Comparison of ENCODE assay signal across 26 mouse cellular contexts in genomic region chr7:24419579-24419978, GRCm38 (mm10). TPM values are rescaled to one million over a fixed set of nuclear protein-coding genes. Genes with fewer than 3 reads are reported as not detected.
DNase-seq lines count a peak whose midpoint lies in the region; ATAC-seq lines count a peak whose summit lies in the region.
"Had no signal": no experiment of that assay in that cellular context is flagged by ENCODE, and none has a peak within 500 bp of the region (broad histone marks: within the 10 kb centered on the region; RNA-seq: fewer than 3 reads in every experiment).

No protein-coding gene starts in this region.

- no peaks in the 10 kb centered on the region for H3K27me3 ChIP-seq in forebrain, embryonic 11.5 days (ENCODE audit: control insufficient read depth, insufficient read depth, low read length)
- H3K27me3 ChIP-seq in forebrain, embryonic 16.5 days (replicated peaks; ENCODE audit: control insufficient read depth, insufficient read depth, low read length): no peaks in the 10 kb centered on the region
- no peaks in the 10 kb centered on the region for H3K27me3 ChIP-seq in midbrain, embryonic 10.5 days (ENCODE audit: low read depth, poor library complexity, severe bottlenecking)
- no peaks in the 10 kb centered on the region for H3K27me3 ChIP-seq in midbrain, embryonic 14.5 days (ENCODE audit: control insufficient read depth, insufficient read depth, low read length)
- H3K27me3 ChIP-seq in embryonic facial prominence, embryonic 10.5 days (replicated peaks; ENCODE audit: low read depth, poor library complexity, severe bottlenecking): no peaks in the 10 kb centered on the region
- H3K27me3 ChIP-seq in midbrain, embryonic 13.5 days: no peaks in the 10 kb centered on the region
- H3K27me3 ChIP-seq: embryonic facial prominence, embryonic 13.5 days; limb, embryonic 15.5 days; stomach, embryonic 15.5 days had no signal

- no peak overlapping the region for H3K4me3 ChIP-seq in forebrain, embryonic 11.5 days (ENCODE audit: low read depth, low read length)
- no peak overlapping the region for H3K4me3 ChIP-seq in forebrain, embryonic 16.5 days (replicated peaks; ENCODE audit: low read length)
- H3K4me3 ChIP-seq in midbrain, embryonic 10.5 days: peak overlapping the region; percentile 16; the same call in 1 of the 2 replicates
- no peak overlapping the region for H3K4me3 ChIP-seq in midbrain, embryonic 14.5 days (replicated peaks; ENCODE audit: low read depth, low read length)
- H3K4me3 ChIP-seq in embryonic facial prominence, embryonic 10.5 days: no peak overlapping the region
- no peak overlapping the region for H3K4me3 ChIP-seq in midbrain, embryonic 13.5 days (replicated peaks)
- H3K4me3 ChIP-seq: embryonic facial prominence, embryonic 13.5 days; layer of hippocampus, adult 2 months; limb, embryonic 15.5 days; stomach, embryonic 15.5 days had no signal

- H3K9me3 ChIP-seq in forebrain, embryonic 11.5 days (ENCODE audit: control insufficient read depth, low read length): no peaks in the 10 kb centered on the region
- H3K9me3 ChIP-seq in forebrain, embryonic 16.5 days (ENCODE audit: control insufficient read depth, low read length): no peaks in the 10 kb centered on the region
- no peaks in the 10 kb centered on the region for H3K9me3 ChIP-seq in midbrain, embryonic 10.5 days (replicated peaks)
- H3K9me3 ChIP-seq in midbrain, embryonic 14.5 days (ENCODE audit: control insufficient read depth, low read length): no peaks in the 10 kb centered on the region
- no peaks in the 10 kb centered on the region for H3K9me3 ChIP-seq in embryonic facial prominence, embryonic 10.5 days
- H3K9me3 ChIP-seq in midbrain, embryonic 13.5 days: no peaks in the 10 kb centered on the region
- H3K9me3 ChIP-seq: embryonic facial prominence, embryonic 13.5 days; G1E; limb, embryonic 15.5 days; stomach, embryonic 15.5 days had no signal

- no peak overlapping the region for H3K4me2 ChIP-seq in forebrain, embryonic 11.5 days (ENCODE audit: low read depth, low read length, severe bottlenecking)
- H3K4me2 ChIP-seq in forebrain, embryonic 16.5 days (ENCODE audit: low read length): no peak overlapping the region
- H3K4me2 ChIP-seq in midbrain, embryonic 14.5 days (ENCODE audit: low read length): no peak overlapping the region
- no peak overlapping the region for H3K4me2 ChIP-seq in midbrain, embryonic 13.5 days (replicated peaks)
- H3K4me2 ChIP-seq: embryonic facial prominence, embryonic 13.5 days; limb, embryonic 15.5 days; stomach, embryonic 15.5 days had no signal

- WGBS in forebrain, embryonic 11.5 days: 46% methylated on average over 8 of the region's 8 CpGs
- 29% methylated on average over 8 of the region's 8 CpGs for WGBS in forebrain, embryonic 16.5 days
- 67% methylated on average over 8 of the region's 8 CpGs for WGBS in midbrain, embryonic 10.5 days
- WGBS in midbrain, embryonic 14.5 days: 18% methylated on average over 8 of the region's 8 CpGs
- 77% methylated on average over 8 of the region's 8 CpGs for WGBS in embryonic facial prominence, embryonic 10.5 days
- 36% methylated on average over 8 of the region's 8 CpGs for WGBS in midbrain, embryonic 13.5 days

- peaks cover 10% of the 10 kb centered on the region for H3K4me1 ChIP-seq in forebrain, embryonic 11.5 days (replicated peaks; ENCODE audit: control insufficient read depth, insufficient read depth, low read length)
- 0 out of 2 replicates have a peak, but pooled peaks cover 3% of the 10 kb centered on the region for H3K4me1 ChIP-seq in forebrain, embryonic 16.5 days (replicated peaks; ENCODE audit: control insufficient read depth, insufficient read depth, low read length)
- H3K4me1 ChIP-seq in midbrain, embryonic 10.5 days: peaks cover 56% of the 10 kb centered on the region
- H3K4me1 ChIP-seq in midbrain, embryonic 14.5 days (ENCODE audit: control insufficient read depth, insufficient read depth, low read length): peaks cover 15% of the 10 kb centered on the region; the same call in 1 of the 2 replicates
- peaks cover 18% of the 10 kb centered on the region for H3K4me1 ChIP-seq in embryonic facial prominence, embryonic 10.5 days
- peaks cover 32% of the 10 kb centered on the region for H3K4me1 ChIP-seq in midbrain, embryonic 13.5 days (replicated peaks)
- H3K4me1 ChIP-seq: embryonic facial prominence, embryonic 13.5 days; limb, embryonic 15.5 days; stomach, embryonic 15.5 days had no signal

- H3K36me3 ChIP-seq in forebrain, embryonic 11.5 days (ENCODE audit: control insufficient read depth, insufficient read depth, low read length): no peaks in the 10 kb centered on the region; the same call in 1 of the 2 replicates
- peaks cover 7% of the 10 kb centered on the region; the same call in 1 of the 2 replicates for H3K36me3 ChIP-seq in forebrain, embryonic 16.5 days (ENCODE audit: control insufficient read depth, insufficient read depth)
- peaks cover 65% of the 10 kb centered on the region for H3K36me3 ChIP-seq in midbrain, embryonic 10.5 days
- H3K36me3 ChIP-seq in midbrain, embryonic 14.5 days (ENCODE audit: control insufficient read depth, insufficient read depth, low read length): peaks cover 33% of the 10 kb centered on the region
- H3K36me3 ChIP-seq in embryonic facial prominence, embryonic 10.5 days (replicated peaks): peaks cover 59% of the 10 kb centered on the region
- H3K36me3 ChIP-seq in midbrain, embryonic 13.5 days: peaks cover 59% of the 10 kb centered on the region

- no peak for DNase-seq in forebrain, embryonic 11.5 days (ENCODE audit: low spot score)
- DNase-seq in midbrain, embryonic 10.5 days (ENCODE audit: low spot score): no peak
- no peak for DNase-seq in midbrain, embryonic 14.5 days
- DNase-seq in embryonic facial prominence, embryonic 10.5 days (ENCODE audit: low spot score): no peak
- DNase-seq in gastrocnemius, adult 8-10 months (ENCODE audit: low spot score in 2 of 2): no peak
- DNase-seq in gastrocnemius, postnatal 4 days (ENCODE audit: low spot score in 2 of 2): no peak
- DNase-seq: adrenal gland, postnatal 14 days; cerebellum, adult 11-12 months; cerebellum, postnatal 36 days; heart, postnatal 36 days; kidney, adult 8-10 months; kidney, postnatal 14 days; right cerebral cortex, postnatal 25 days had no signal

- ATAC-seq in forebrain, embryonic 11.5 days (replicated peaks; ENCODE audit: low FRiP score): no peak
- ATAC-seq in forebrain, embryonic 16.5 days: no peak
- ATAC-seq in midbrain, embryonic 14.5 days (ENCODE audit: low FRiP score, low TSS enrichment): no peak
- ATAC-seq in midbrain, embryonic 13.5 days: no peak
- ATAC-seq: activated CD4-positive, CD25-positive, alpha-beta regulatory T cell, adult 4 months; lung, postnatal 0 days had no signal

- H3K9ac ChIP-seq in forebrain, embryonic 11.5 days (ENCODE audit: low read length): 0 out of 2 replicates have a peak overlapping the region, but pooled peaks have one; percentile 16
- H3K9ac ChIP-seq in forebrain, embryonic 16.5 days (replicated peaks; ENCODE audit: low read depth, low read length): no peak overlapping the region
- no peak overlapping the region; the same call in 1 of the 2 replicates for H3K9ac ChIP-seq in midbrain, embryonic 14.5 days (replicated peaks; ENCODE audit: low read length)
- H3K9ac ChIP-seq in midbrain, embryonic 13.5 days (replicated peaks): peak overlapping the region; percentile 48; the same call in 1 of the 2 replicates
- H3K9ac ChIP-seq: embryonic facial prominence, embryonic 13.5 days; limb, embryonic 15.5 days; stomach, embryonic 15.5 days had no signal

- H3K27ac ChIP-seq in forebrain, embryonic 11.5 days (ENCODE audit: low read depth, low read length): peak overlapping the region; percentile 31; the same call in 1 of the 2 replicates
- H3K27ac ChIP-seq in forebrain, embryonic 16.5 days (ENCODE audit: low read length): no peak overlapping the region
- peak overlapping the region; percentile 83 for H3K27ac ChIP-seq in midbrain, embryonic 10.5 days (replicated peaks)
- H3K27ac ChIP-seq in midbrain, embryonic 14.5 days (replicated peaks; ENCODE audit: low read depth, low read length): no peak overlapping the region
- peak overlapping the region; percentile 19; the same call in 1 of the 2 replicates for H3K27ac ChIP-seq in embryonic facial prominence, embryonic 10.5 days (replicated peaks)
- no peak overlapping the region for H3K27ac ChIP-seq in midbrain, embryonic 13.5 days
- H3K27ac ChIP-seq: embryonic facial prominence, embryonic 13.5 days; layer of hippocampus, adult 2 months; limb, embryonic 15.5 days; stomach, embryonic 15.5 days had no signal

RNA-seq across cellular contexts. Expression of gene Smg9, which starts 20.2 kb away (rescaled TPM):
- 29.6 and 29.8 TPM in 2 replicates for polyA plus RNA-seq in forebrain, embryonic 11.5 days (2014; fragmentation: Nextera tagmentation; extraction: Ambion mirVana)
- 30.3 and 35.2 TPM in 2 replicates for polyA plus RNA-seq in forebrain, embryonic 16.5 days (2015; fragmentation: Nextera tagmentation; extraction: Ambion mirVana)
- polyA plus RNA-seq in midbrain, embryonic 10.5 days (2016; fragmentation: Nextera tagmentation; extraction: Ambion mirVana): 29.0 and 34.1 TPM in 2 replicates
- polyA plus RNA-seq in midbrain, embryonic 14.5 days (2014; fragmentation: Nextera tagmentation; extraction: Ambion mirVana): 32.9 and 33.3 TPM in 2 replicates
- polyA plus RNA-seq in embryonic facial prominence, embryonic 10.5 days (2016; fragmentation: Nextera tagmentation; extraction: Ambion mirVana): 25.8 and 26.3 TPM in 2 replicates
- 32.9 and 33.5 TPM in 2 replicates for polyA plus RNA-seq in midbrain, embryonic 13.5 days (2015; fragmentation: Nextera tagmentation; extraction: Ambion mirVana)
- 10 to 100 TPM in 2 of 4 experiments, 1 to 10 TPM in 2; 8.8 to 10.4 (median 9.9) TPM for total RNA-seq in gastrocnemius, adult 8-10 months (2022)
- total RNA-seq in gastrocnemius, postnatal 4 days (2021): 10 to 100 TPM; 18.1 to 21.1 TPM

RNA-seq across cellular contexts. Expression of gene Irgc1, which starts 32.5 kb away (rescaled TPM):
- not detected in 2 replicates for polyA plus RNA-seq in forebrain, embryonic 11.5 days (2014; fragmentation: Nextera tagmentation; extraction: Ambion mirVana)
- polyA plus RNA-seq in forebrain, embryonic 16.5 days (2015; fragmentation: Nextera tagmentation; extraction: Ambion mirVana): not detected in 2 replicates
- not detected in 2 replicates for polyA plus RNA-seq in midbrain, embryonic 10.5 days (2016; fragmentation: Nextera tagmentation; extraction: Ambion mirVana)
- polyA plus RNA-seq in midbrain, embryonic 14.5 days (2014; fragmentation: Nextera tagmentation; extraction: Ambion mirVana): not detected in 2 replicates
- polyA plus RNA-seq in embryonic facial prominence, embryonic 10.5 days (2016; fragmentation: Nextera tagmentation; extraction: Ambion mirVana): not detected in 2 replicates
- not detected in 2 replicates for polyA plus RNA-seq in midbrain, embryonic 13.5 days (2015; fragmentation: Nextera tagmentation; extraction: Ambion mirVana)
- total RNA-seq in gastrocnemius, adult 8-10 months (2022): not detected
- total RNA-seq in gastrocnemius, postnatal 4 days (2021): under 1 TPM; 0.26 to 0.52 TPM
- total RNA-seq: adrenal gland, postnatal 14 days; heart, postnatal 36 days; layer of hippocampus, adult 2 months had no signal
- polyA plus RNA-seq: activated CD4-positive, CD25-positive, alpha-beta regulatory T cell, adult 4 months; embryonic facial prominence, embryonic 13.5 days; heart, embryonic 14.5 days; intestine, embryonic 14.5 days; liver, embryonic 16.5 days; neural tube, embryonic 14.5 days; stomach, embryonic 15.5 days had no signal

RNA-seq across cellular contexts. Expression of gene Plaur, which starts 42.7 kb away (rescaled TPM):
- polyA plus RNA-seq in forebrain, embryonic 11.5 days (2014; fragmentation: Nextera tagmentation; extraction: Ambion mirVana): 1.1 and 1.2 TPM in 2 replicates
- 2.1 and 2.3 TPM in 2 replicates for polyA plus RNA-seq in forebrain, embryonic 16.5 days (2015; fragmentation: Nextera tagmentation; extraction: Ambion mirVana)
- polyA plus RNA-seq in midbrain, embryonic 10.5 days (2016; fragmentation: Nextera tagmentation; extraction: Ambion mirVana): 0.68 and 1.0 TPM in 2 replicates
- polyA plus RNA-seq in midbrain, embryonic 14.5 days (2014; fragmentation: Nextera tagmentation; extraction: Ambion mirVana): 1.1 and 2.6 TPM in 2 replicates
- polyA plus RNA-seq in embryonic facial prominence, embryonic 10.5 days (2016; fragmentation: Nextera tagmentation; extraction: Ambion mirVana): 1.7 TPM in 2 replicates
- polyA plus RNA-seq in midbrain, embryonic 13.5 days (2015; fragmentation: Nextera tagmentation; extraction: Ambion mirVana): 1.0 and 1.2 TPM in 2 replicates
- under 1 TPM; 0.41 to 0.92 (median 0.63) TPM for total RNA-seq in gastrocnemius, adult 8-10 months (2022)
- 1 to 10 TPM; 2.5 to 3.7 TPM for total RNA-seq in gastrocnemius, postnatal 4 days (2021)

RNA-seq across cellular contexts. Expression of gene Kcnn4, which starts 49.5 kb away (rescaled TPM):
- polyA plus RNA-seq in forebrain, embryonic 11.5 days (2014; fragmentation: Nextera tagmentation; extraction: Ambion mirVana): 3.5 and 4.1 TPM in 2 replicates
- 0.63 and 0.80 TPM in 2 replicates for polyA plus RNA-seq in forebrain, embryonic 16.5 days (2015; fragmentation: Nextera tagmentation; extraction: Ambion mirVana)
- 3.3 and 4.0 TPM in 2 replicates for polyA plus RNA-seq in midbrain, embryonic 10.5 days (2016; fragmentation: Nextera tagmentation; extraction: Ambion mirVana)
- polyA plus RNA-seq in midbrain, embryonic 14.5 days (2014; fragmentation: Nextera tagmentation; extraction: Ambion mirVana): 0.43 and 0.45 TPM in 2 replicates
- 3.0 and 3.5 TPM in 2 replicates for polyA plus RNA-seq in embryonic facial prominence, embryonic 10.5 days (2016; fragmentation: Nextera tagmentation; extraction: Ambion mirVana)
- polyA plus RNA-seq in midbrain, embryonic 13.5 days (2015; fragmentation: Nextera tagmentation; extraction: Ambion mirVana): 0.40 and 0.66 TPM in 2 replicates
- total RNA-seq in gastrocnemius, adult 8-10 months (2022): under 1 TPM; 0.17 to 0.74 (median 0.24) TPM
- total RNA-seq in gastrocnemius, postnatal 4 days (2021): under 1 TPM; 0.61 to 0.93 TPM

Comparison
In these comparisons a context has a peak if more than half of its experiments do, and no peak if none do; other contexts are left out.
1. H3K27ac ChIP-seq: peak in forebrain, embryonic 11.5 days (single experiment), midbrain, embryonic 10.5 days (single experiment) and embryonic facial prominence, embryonic 10.5 days (single experiment); none in forebrain, embryonic 16.5 days (single experiment), midbrain, embryonic 14.5 days (single experiment) and midbrain, embryonic 13.5 days (single experiment).
2. H3K9ac ChIP-seq: peak in forebrain, embryonic 11.5 days (single experiment) and midbrain, embryonic 13.5 days (single experiment); none in forebrain, embryonic 16.5 days (single experiment) and midbrain, embryonic 14.5 days (single experiment).